Mouse (Mus musculus): ENCODE data around the gene Elovl6.

DNA sequence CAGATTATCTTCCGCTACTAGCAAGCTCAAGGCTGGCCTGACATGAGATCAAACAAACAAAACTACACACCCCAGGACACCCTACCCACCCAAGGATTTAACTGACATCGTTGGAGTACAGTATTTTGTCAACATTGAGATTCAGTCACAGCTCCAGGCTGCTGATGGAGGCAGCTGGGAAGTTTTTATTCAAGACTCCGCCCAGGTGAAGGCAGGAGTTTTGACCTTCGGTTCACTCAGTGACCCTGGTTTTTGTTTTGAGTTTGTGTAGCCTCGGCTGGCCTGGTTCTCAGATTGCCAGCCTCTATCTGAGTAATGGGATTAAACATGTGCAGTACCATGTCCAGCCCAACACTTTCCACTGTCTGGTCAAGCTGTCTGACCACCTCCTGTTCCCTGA is 17.4 kb downstream of the Elovl6 start:
- TF ChIP-seq E2F4 (IDR thresholded peaks at IDR 0.05; ENCODE audit: borderline replicate concordance, low read depth, low read length) = no peak
- TF ChIP-seq EP300 (IDR thresholded peaks at IDR 0.05; ENCODE audit: low read depth in 1 of 2, low read length in 2 of 2) = no peak
- no peak for TF ChIP-seq CTCF (IDR thresholded peaks at IDR 0.05 in 2 of 3, conservative IDR thresholded peaks at IDR 0.05 in 1 of 3; ENCODE audit: control insufficient read depth in 1 of 3, insufficient read depth in 1 of 3, low read depth in 2 of 3, low read length in 3 of 3, poor library complexity in 1 of 3, severe bottlenecking in 1 of 3)
- TF ChIP-seq ETS1 (IDR thresholded peaks at IDR 0.05; ENCODE audit: low read depth, low read length) = no peak
- TF ChIP-seq UBTF (IDR thresholded peaks at IDR 0.05; ENCODE audit: borderline replicate concordance, insufficient read depth, low read depth, low read length) = no peak
- TF ChIP-seq POLR2A (IDR thresholded peaks at IDR 0.05; ENCODE audit: control insufficient read depth in 1 of 2, insufficient read depth in 1 of 2, low read depth in 1 of 2, low read length in 2 of 2, poor library complexity in 1 of 2) = no peak
- TF ChIP-seq HCFC1 (IDR thresholded peaks at IDR 0.05; ENCODE audit: low read depth, low read length) = no peak
- no peak for TF ChIP-seq SMC3 (IDR thresholded peaks at IDR 0.05; ENCODE audit: low read depth, low read length)

Measured in MEL (cell line).